Mouse (Mus musculus) cerebellum, adult 11-12 months (tissue): ENCODE measurements around the gene Pnmal2.

ENCODE experiments used
- DNase-seq: peaks from one replicate; pipeline ENCODE4 v3.0.0; 2022

Gene Pnmal2

GRCm38 (mm10) chr7:16987541-16988149 lies 43.2 kb downstream of the Pnmal2 start:
- no peak for DNase-seq

DNA sequence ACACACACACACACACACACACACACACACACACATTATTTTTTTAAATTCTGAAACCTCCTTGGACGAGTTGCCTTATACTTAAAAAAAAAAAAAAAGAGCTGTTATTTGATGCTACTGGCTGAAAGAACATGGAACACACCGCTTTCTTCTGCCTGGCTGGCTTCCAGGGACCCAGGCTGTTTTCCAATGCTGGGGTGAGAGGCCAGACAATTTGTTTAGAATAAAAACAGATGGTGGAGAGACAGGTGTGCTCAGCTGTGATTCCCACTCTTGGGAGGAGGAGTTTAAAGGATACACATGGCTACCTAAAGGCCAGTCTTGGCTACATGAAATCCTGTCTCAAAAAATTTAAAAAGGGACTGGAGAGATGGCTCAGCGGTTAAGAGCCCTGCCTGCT lies 43.9 kb downstream of the Pnmal2 start:
- DNase-seq: peak; percentile 43

DNA sequence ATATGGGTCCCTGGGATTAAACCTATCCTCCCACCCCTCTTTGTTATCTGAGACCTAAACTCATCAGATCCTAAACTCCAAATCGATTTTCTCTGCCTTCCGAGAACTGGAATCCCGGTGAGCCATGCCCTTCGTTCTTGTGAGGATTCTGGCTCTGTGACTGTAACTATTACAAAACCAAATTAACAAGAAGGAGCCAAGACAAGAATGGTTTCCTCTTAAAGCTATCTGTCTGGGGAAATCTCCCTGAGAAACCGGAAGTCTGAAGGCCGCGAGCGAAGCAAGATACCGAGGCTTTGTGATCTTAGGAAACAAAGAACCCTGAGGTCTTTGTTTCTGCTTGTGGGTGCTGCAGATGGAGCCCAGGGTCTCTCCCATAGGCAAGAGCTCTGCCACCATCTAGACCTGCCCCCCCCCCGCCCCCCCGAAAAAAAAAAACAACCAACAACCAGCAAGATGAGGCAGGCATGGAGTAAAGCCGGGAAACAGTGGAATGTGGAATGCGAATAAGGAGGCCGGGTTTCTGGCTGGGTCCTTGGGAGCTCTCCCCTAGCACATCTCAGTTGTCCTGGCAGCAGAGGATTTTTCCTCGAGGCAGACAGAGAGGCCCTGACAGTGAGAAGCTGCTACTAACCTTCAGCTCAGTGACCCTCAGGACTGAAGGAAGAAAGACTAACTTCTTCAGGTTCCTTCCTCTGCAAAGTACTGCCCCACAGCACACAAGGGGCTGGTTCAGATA lies 45.7 kb downstream of the Pnmal2 start:
- DNase-seq: no peak

GRCm38 (mm10) chr7:16991681-16992450 lies 47.4 kb downstream of the Pnmal2 start:
- DNase-seq: no peak

DNA sequence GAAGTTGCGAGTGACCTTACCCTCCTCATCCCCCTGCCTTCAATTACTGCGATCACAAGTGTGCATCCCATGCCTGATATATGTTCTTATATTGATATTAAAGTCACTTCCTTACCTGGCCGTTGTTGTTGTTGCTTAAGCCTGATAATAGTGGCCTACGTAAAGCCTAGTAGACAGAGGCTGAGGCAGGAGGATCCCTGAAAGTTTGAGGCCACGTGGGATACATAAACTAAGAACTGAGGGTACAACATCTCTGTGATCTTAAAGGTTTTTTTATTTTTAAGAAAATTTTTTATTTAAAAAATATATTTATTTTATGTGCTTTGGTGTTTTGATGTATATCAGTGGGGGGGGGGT lies 47.9 kb downstream of the Pnmal2 start, which contains the start of gene Ccdc8:
TSS of gene Ccdc8 (plus strand) at position 258 of the 357 bp plus-strand sequence.
- DNase-seq: no peak

- DNase-seq: no peak
Observed at GRCm38 (mm10) chr7:16993651-16994399, 49.3 kb downstream of the Pnmal2 start.

GRCm38 (mm10) chr7:16994400-16994799 lies 49.9 kb downstream of the Pnmal2 start:
- no peak for DNase-seq

- DNase-seq: no peak
Observed at GRCm38 (mm10) chr7:16995345-16995744, 50.9 kb downstream of the Pnmal2 start.
